Mouse (Mus musculus): ENCODE results near the gene Pilrb1.
"Not testable (repeated sequence)": the region's sequence is repeated elsewhere in the genome, so short reads cannot be mapped to it uniquely, and the experiment has no call there.

The Pilrb1 gene

GRCm38 (mm10) chr5:137857960-137858710, at the start of gene Pilrb1:
Pilrb1 (minus strand) TSS chr5:137858106.
- peak; percentile 60 for DNase-seq

GRCm38 (mm10) chr5:137897812-137898211, 39.9 kb upstream of the Pilrb1 start:
- no peak for DNase-seq

- no peak for DNase-seq
These were observed 35.0 kb upstream of the Pilrb1 start for GRCm38 (mm10) chr5:137892954-137893353.

- DNase-seq: no peak
These were observed 29.8 kb upstream of the Pilrb1 start for GRCm38 (mm10) chr5:137887666-137888065.

GRCm38 (mm10) chr5:137885894-137886293, 28.0 kb upstream of the Pilrb1 start:
- peak; percentile 70 for DNase-seq

GRCm38 (mm10) chr5:137883345-137883744, 25.4 kb upstream of the Pilrb1 start:
- no peak for DNase-seq

GRCm38 (mm10) chr5:137882922-137883321, 25.0 kb upstream of the Pilrb1 start:
- peak; percentile 20 for DNase-seq

- DNase-seq: peak; percentile 57
These were observed 20.0 kb upstream of the Pilrb1 start for GRCm38 (mm10) chr5:137877860-137878259.

- DNase-seq: no peak
These were observed 17.1 kb upstream of the Pilrb1 start for GRCm38 (mm10) chr5:137875054-137875453.

- DNase-seq: not testable (repeated sequence)
These were observed 14.4 kb upstream of the Pilrb1 start for GRCm38 (mm10) chr5:137872381-137872702.

GRCm38 (mm10) chr5:137871644-137872380, 13.9 kb upstream of the Pilrb1 start, which contains the start of gene Pilrb2:
Pilrb2 (minus strand) TSS chr5:137871815.
- not testable (repeated sequence) for DNase-seq

GRCm38 (mm10) chr5:137868600-137868999, 10.7 kb upstream of the Pilrb1 start:
- DNase-seq: not testable (repeated sequence)

GRCm38 (mm10) chr5:137864008-137864407, 6.1 kb upstream of the Pilrb1 start:
- not testable (repeated sequence) for DNase-seq

- peak; percentile 24 for DNase-seq
These were observed 1.0 kb downstream of the Pilrb1 start for GRCm38 (mm10) chr5:137856870-137857269.

GRCm38 (mm10) chr5:137854907-137855306, 3.0 kb downstream of the Pilrb1 start:
- not testable (repeated sequence) for DNase-seq

- not testable (repeated sequence) for DNase-seq
These were observed 7.6 kb downstream of the Pilrb1 start for GRCm38 (mm10) chr5:137850313-137850712.

GRCm38 (mm10) chr5:137837110-137837509, 20.8 kb downstream of the Pilrb1 start:
- DNase-seq: not testable (repeated sequence)

- DNase-seq: no peak
These were observed 21.3 kb downstream of the Pilrb1 start for GRCm38 (mm10) chr5:137836611-137837010.

GRCm38 (mm10) chr5:137835966-137836520, 21.9 kb downstream of the Pilrb1 start, which contains the start of gene Pilra:
Pilra (minus strand) TSS chr5:137836281.
- peak; percentile 39 for DNase-seq

- DNase-seq: no peak
These were observed 24.4 kb downstream of the Pilrb1 start for GRCm38 (mm10) chr5:137833500-137833899.

- DNase-seq: peak; percentile 28
These were observed 26.4 kb downstream of the Pilrb1 start for GRCm38 (mm10) chr5:137831506-137831905.

GRCm38 (mm10) chr5:137831106-137831505, 26.8 kb downstream of the Pilrb1 start:
- peak; percentile 32 for DNase-seq

- peak; percentile 26 for DNase-seq
These were observed 27.7 kb downstream of the Pilrb1 start for GRCm38 (mm10) chr5:137830238-137830637.

GRCm38 (mm10) chr5:137828694-137829093, 29.2 kb downstream of the Pilrb1 start:
- peak; percentile 51 for DNase-seq
